Comparison of ENCODE assay signal across 8 mouse cellular contexts in genomic region chr19:18631161-18631643, GRCm38 (mm10). TPM values are rescaled to one million over a fixed set of nuclear protein-coding genes. Genes with fewer than 3 reads are reported as not detected.
DNase-seq lines count a peak whose midpoint lies in the region; ATAC-seq and TF ChIP-seq lines count a peak whose summit lies in the region.

No protein-coding gene starts in this region.

- peak; percentile 64 for ATAC-seq in erythroblast, adult 5-6 weeks (replicated peaks; ENCODE audit: low FRiP score, poor library complexity, severe bottlenecking)
- ATAC-seq in heart, embryonic 14.5 days (ENCODE audit: insufficient number of reproducible peaks, insufficient read depth, low FRiP score, low read depth) = peak; percentile 56
- ATAC-seq in kidney, embryonic 16.5 days (ENCODE audit: low FRiP score, low TSS enrichment) = peak; percentile 70
- peak; percentile 70 for ATAC-seq in liver, embryonic 14.5 days (ENCODE audit: insufficient read depth)

- H3K27ac ChIP-seq in heart, embryonic 14.5 days (replicated peaks in 1 of 2; ENCODE audit: control insufficient read depth in 1 of 2, insufficient read depth in 1 of 2, low read depth in 2 of 2, low read length in 2 of 2) = peak overlapping the region; percentile 89
- peak overlapping the region; percentile 95 for H3K27ac ChIP-seq in kidney, embryonic 16.5 days (ENCODE audit: low read length)
- peak overlapping the region; percentile 27 for H3K27ac ChIP-seq in liver, embryonic 14.5 days
- H3K27ac ChIP-seq in testis, adult 2 months (ENCODE audit: control insufficient read depth, insufficient read depth, low read depth, low read length) = peak overlapping the region; percentile 77

- no peaks in the 10 kb centered on the region for H3K9me3 ChIP-seq in heart, embryonic 14.5 days (ENCODE audit: control insufficient read depth, low read length)
- no peaks in the 10 kb centered on the region for H3K9me3 ChIP-seq in kidney, embryonic 16.5 days (ENCODE audit: low read length)
- no peaks in the 10 kb centered on the region for H3K9me3 ChIP-seq in liver, embryonic 14.5 days (ENCODE audit: control insufficient read depth, low read length)

- DNase-seq in left cerebral cortex, adult 18-20 months (ENCODE audit: low spot score in 2 of 2) = peak; percentile 7 to 32
- no peak for DNase-seq in left cerebral cortex, adult 11 months (ENCODE audit: low spot score)
- DNase-seq in liver, embryonic 14.5 days (ENCODE audit: low read depth in 3 of 3, low spot score in 3 of 3) = no peak

- peaks cover 47% of the 10 kb centered on the region for H3K79me2 ChIP-seq in myocyte (ENCODE audit: control insufficient read depth, insufficient read depth)

- peak overlapping the region; percentile 86 for H3K9ac ChIP-seq in heart, embryonic 14.5 days (ENCODE audit: low read length)
- peak overlapping the region; percentile 88 for H3K9ac ChIP-seq in kidney, embryonic 16.5 days (replicated peaks; ENCODE audit: low read length)
- peak overlapping the region; percentile 71 for H3K9ac ChIP-seq in liver, embryonic 14.5 days (replicated peaks)

- peaks cover 2 to 10% of the 10 kb centered on the region in 2 experiments; a peak in 3 of 4 replicates for H3K4me1 ChIP-seq in heart, embryonic 14.5 days (ENCODE audit: control insufficient read depth in 2 of 2, insufficient read depth in 2 of 2, low read length in 2 of 2)
- H3K4me1 ChIP-seq in kidney, embryonic 16.5 days (ENCODE audit: insufficient read depth, low read length) = peaks cover 21% of the 10 kb centered on the region
- peaks cover 6 to 16% of the 10 kb centered on the region in 2 experiments for H3K4me1 ChIP-seq in liver, embryonic 14.5 days (replicated peaks; ENCODE audit: control insufficient read depth in 2 of 2, insufficient read depth in 2 of 2, low read length in 1 of 2)
- H3K4me1 ChIP-seq in testis, adult 2 months (ENCODE audit: control insufficient read depth, insufficient read depth, low read length) = peaks cover 8% of the 10 kb centered on the region

- peak overlapping the region; percentile 27 for H3ac ChIP-seq in myocyte (ENCODE audit: control insufficient read depth, insufficient read length)

- peak overlapping the region; percentile 67 for H3K4me2 ChIP-seq in heart, embryonic 14.5 days (ENCODE audit: low read length)
- H3K4me2 ChIP-seq in kidney, embryonic 16.5 days (replicated peaks; ENCODE audit: low read depth, low read length) = peak overlapping the region; percentile 54
- peak overlapping the region; percentile 93 for H3K4me2 ChIP-seq in liver, embryonic 14.5 days (ENCODE audit: low read depth)
- H3K4me2 ChIP-seq in myocyte (ENCODE audit: low read depth) = peak overlapping the region; percentile 64

- TF ChIP-seq EP300 in liver, embryonic 14.5 days (IDR thresholded peaks at IDR 0.05; ENCODE audit: low read depth) = no peak

- WGBS in heart, embryonic 14.5 days = under 1% methylated on average over 40 of the region's 40 CpGs
- WGBS in kidney, embryonic 16.5 days = under 1% methylated on average over 40 of the region's 40 CpGs
- under 1% methylated on average over 40 of the region's 40 CpGs for WGBS in liver, embryonic 14.5 days (ENCODE audit: insufficient replicate concordance)

- H3K4me3 ChIP-seq in heart, embryonic 14.5 days (ENCODE audit: control insufficient read depth in 1 of 2, insufficient read depth in 1 of 2, low read depth in 1 of 2, low read length in 2 of 2) = peak overlapping the region; percentile 87 to 89
- peak overlapping the region; percentile 84 for H3K4me3 ChIP-seq in kidney, embryonic 16.5 days (ENCODE audit: low read length)
- H3K4me3 ChIP-seq in liver, embryonic 14.5 days (ENCODE audit: insufficient read depth in 1 of 2, low read depth in 2 of 2, low read length in 2 of 2) = peak overlapping the region; percentile 80 to 86
- peak overlapping the region; percentile 79 for H3K4me3 ChIP-seq in myocyte
- peak overlapping the region; percentile 97 for H3K4me3 ChIP-seq in testis, adult 2 months (ENCODE audit: control insufficient read depth, low read depth, low read length)

- H3K36me3 ChIP-seq in heart, embryonic 14.5 days (ENCODE audit: control insufficient read depth, insufficient read depth, low read length) = no peaks in the 10 kb centered on the region
- H3K36me3 ChIP-seq in kidney, embryonic 16.5 days (ENCODE audit: insufficient read depth, low read length) = no peaks in the 10 kb centered on the region
- no peaks in the 10 kb centered on the region for H3K36me3 ChIP-seq in liver, embryonic 14.5 days (replicated peaks; ENCODE audit: control insufficient read depth, insufficient read depth, low read depth)
- no peaks in the 10 kb centered on the region for H3K36me3 ChIP-seq in myocyte (ENCODE audit: control insufficient read depth, insufficient read depth)
- H3K36me3 ChIP-seq in testis, adult 2 months (ENCODE audit: control insufficient read depth, insufficient read depth, low read length) = no peaks in the 10 kb centered on the region

- H3K27me3 ChIP-seq in heart, embryonic 14.5 days (ENCODE audit: control insufficient read depth, insufficient read depth, low read length) = no peaks in the 10 kb centered on the region
- H3K27me3 ChIP-seq in kidney, embryonic 16.5 days (ENCODE audit: insufficient read depth, low read length) = no peaks in the 10 kb centered on the region
- no peaks in the 10 kb centered on the region for H3K27me3 ChIP-seq in liver, embryonic 14.5 days (ENCODE audit: control insufficient read depth, insufficient read depth, low read length)
- no peaks in the 10 kb centered on the region for H3K27me3 ChIP-seq in myocyte (ENCODE audit: control insufficient read depth, insufficient read depth, insufficient read length)
- no peaks in the 10 kb centered on the region for H3K27me3 ChIP-seq in testis, adult 2 months (ENCODE audit: control insufficient read depth, insufficient read depth, low read length)

- TF ChIP-seq POLR2A in myocyte (IDR thresholded peaks at IDR 0.05; ENCODE audit: insufficient read length, low read depth) = no peak
- TF ChIP-seq POLR2A in testis, adult 2 months (IDR thresholded peaks at IDR 0.05; ENCODE audit: control insufficient read depth, low read depth, low read length) = no peak

- TF ChIP-seq CTCF in liver, embryonic 14.5 days (IDR thresholded peaks at IDR 0.05; ENCODE audit: low read depth) = peak; percentile 21; the same call in 1 of the 2 replicates
- TF ChIP-seq CTCF in testis, adult 2 months (IDR thresholded peaks at IDR 0.05; ENCODE audit: control insufficient read depth, insufficient read depth, insufficient replicate concordance, low read depth, low read length) = no peak

TF ChIP-seq in myocyte, 11 proteins besides CTCF, POLR2A, EP300 and RAD21:
- TF ChIP-seq MYOG (IDR thresholded peaks at IDR 0.05; ENCODE audit: control insufficient read depth in 1 of 3, insufficient read depth in 1 of 3, insufficient read length in 2 of 3, low read depth in 2 of 3) (no peak), SRF (IDR thresholded peaks at IDR 0.05; ENCODE audit: control insufficient read depth, insufficient read length, low read depth) (no peak), MAX (IDR thresholded peaks at IDR 0.05; ENCODE audit: low read depth) (no peak), REST (IDR thresholded peaks at IDR 0.05; ENCODE audit: insufficient read depth, insufficient read length) (peak; percentile 3), MYOD1 (IDR thresholded peaks at IDR 0.05; ENCODE audit: control insufficient read depth in 1 of 3, insufficient read length in 2 of 3, low read depth in 2 of 3) (no peak), TCF12 (IDR thresholded peaks at IDR 0.05; ENCODE audit: insufficient read depth, poor library complexity, severe bottlenecking) (no peak), E2F4 (IDR thresholded peaks at IDR 0.05; ENCODE audit: insufficient read depth) (no peak)

RNA-seq across cellular contexts. Expression of gene Ostf1, which starts 0.4 kb away (rescaled TPM):
- 10 to 100 TPM; 14.0 to 16.2 TPM for total RNA-seq in left cerebral cortex, adult 18-20 months (2021)
- 49.9 and 65.9 TPM in 2 replicates for total RNA-seq in erythroblast, adult 5-6 weeks (2015; ENCODE audit: low replicate concordance)
- 59.0 and 70.4 TPM in 2 replicates for total RNA-seq in erythroblast, adult 5-6 weeks (2017; ENCODE audit: low replicate concordance)
- polyA plus RNA-seq in heart, embryonic 14.5 days (2014; fragmentation: Nextera tagmentation; extraction: Ambion mirVana) = 85.3 and 85.8 TPM in 2 replicates
- polyA plus RNA-seq in kidney, embryonic 16.5 days (2015; fragmentation: Nextera tagmentation; extraction: Ambion mirVana) = 136 and 150 TPM in 2 replicates
- polyA plus RNA-seq in liver, embryonic 14.5 days (2012; rRNA removed) = 18.5 and 29.8 TPM in 2 replicates
- 56.9 and 58.6 TPM in 2 replicates for polyA plus RNA-seq in liver, embryonic 14.5 days (2014; fragmentation: Nextera tagmentation; extraction: Ambion mirVana)
- 119 TPM for polyA plus RNA-seq in myocyte (2012; fragmentation: generic; extraction: Trizol)
- polyA plus RNA-seq in testis, adult 2 months (2012; rRNA removed) = 5.3 and 6.2 TPM in 2 replicates

RNA-seq across cellular contexts. Expression of gene Nmrk1, which starts 0.5 kb away (rescaled TPM):
- total RNA-seq in left cerebral cortex, adult 18-20 months (2021) = 1 to 10 TPM; 5.8 to 5.9 TPM
- 0.63 and 1.7 TPM in 2 replicates for total RNA-seq in erythroblast, adult 5-6 weeks (2015; ENCODE audit: low replicate concordance)
- 1.1 and 1.8 TPM in 2 replicates for total RNA-seq in erythroblast, adult 5-6 weeks (2017; ENCODE audit: low replicate concordance)
- 7.6 and 10.7 TPM in 2 replicates for polyA plus RNA-seq in heart, embryonic 14.5 days (2014; fragmentation: Nextera tagmentation; extraction: Ambion mirVana)
- polyA plus RNA-seq in kidney, embryonic 16.5 days (2015; fragmentation: Nextera tagmentation; extraction: Ambion mirVana) = 28.6 and 29.2 TPM in 2 replicates
- polyA plus RNA-seq in liver, embryonic 14.5 days (2012; rRNA removed) = 3.3 and 3.5 TPM in 2 replicates
- polyA plus RNA-seq in liver, embryonic 14.5 days (2014; fragmentation: Nextera tagmentation; extraction: Ambion mirVana) = 2.6 and 3.5 TPM in 2 replicates
- polyA plus RNA-seq in myocyte (2012; fragmentation: generic; extraction: Trizol) = 2.0 TPM
- polyA plus RNA-seq in testis, adult 2 months (2012; rRNA removed) = 7.3 and 7.6 TPM in 2 replicates

RNA-seq across cellular contexts. Expression of gene Carnmt1, which starts 39.4 kb away (rescaled TPM):
- 10 to 100 TPM; 10.4 to 11.5 TPM for total RNA-seq in left cerebral cortex, adult 18-20 months (2021)
- 10.2 and 10.9 TPM in 2 replicates for total RNA-seq in erythroblast, adult 5-6 weeks (2015; ENCODE audit: low replicate concordance)
- total RNA-seq in erythroblast, adult 5-6 weeks (2017; ENCODE audit: low replicate concordance) = 9.3 and 11.7 TPM in 2 replicates
- polyA plus RNA-seq in heart, embryonic 14.5 days (2014; fragmentation: Nextera tagmentation; extraction: Ambion mirVana) = 30.9 and 31.8 TPM in 2 replicates
- 24.0 and 26.0 TPM in 2 replicates for polyA plus RNA-seq in kidney, embryonic 16.5 days (2015; fragmentation: Nextera tagmentation; extraction: Ambion mirVana)
- 5.2 and 7.7 TPM in 2 replicates for polyA plus RNA-seq in liver, embryonic 14.5 days (2012; rRNA removed)
- 23.0 and 27.9 TPM in 2 replicates for polyA plus RNA-seq in liver, embryonic 14.5 days (2014; fragmentation: Nextera tagmentation; extraction: Ambion mirVana)
- polyA plus RNA-seq in myocyte (2012; fragmentation: generic; extraction: Trizol) = 6.1 TPM
- 10.1 and 11.6 TPM in 2 replicates for polyA plus RNA-seq in testis, adult 2 months (2012; rRNA removed)

Comparison
In these comparisons a context has a peak if more than half of its experiments do, and no peak if none do; other contexts are left out.
1. DNase-seq: peak in left cerebral cortex, adult 18-20 months (2 of 2); none in left cerebral cortex, adult 11 months (single experiment) and liver, embryonic 14.5 days (0 of 3).
2. H3K27ac ChIP-seq: peak in every context shown above with its lines; median percentile 95 in kidney, embryonic 16.5 days; 89 in heart, embryonic 14.5 days; 77 in testis, adult 2 months; 27 in liver, embryonic 14.5 days.
3. Peak in every context shown above with its lines, with median percentiles within 50 percentile points of each other: ATAC-seq, H3K4me2 ChIP-seq, H3K4me3 ChIP-seq and H3K9ac ChIP-seq.